Mouse (Mus musculus) heart, postnatal 36 days (tissue): ENCODE measurements around the gene H2-M11. TPM values are rescaled to one million over a fixed set of nuclear protein-coding genes. Genes with fewer than 3 reads are reported as not detected.

Experiments used
- DNase-seq, 2 experiments: peaks; one replicate each; pipeline ENCODE4 v3.0.0; 2021 to 2022
- intact Hi-C: fragments of 180-260 bp; cut with DNase I; formaldehyde crosslinking; loops from one replicate; pipeline ENCODE4 v1.15.1; 2025
- total RNA-seq, 2 experiments: library from RNA; stranded (reverse); gene quantifications; 2 replicates each; pipeline ENCODE4 v1.2.3; 2021

H2-M11 gene
- not detected for total RNA-seq

- intact Hi-C loops = no loop called here
- no peak for DNase-seq
Observed at GRCm38 (mm10) chr17:36546775-36547174, at the start of gene H2-M11. Gene H2-M11, plus strand, starts transcription at chr17:36547075.

- intact Hi-C loops = no loop called here
- no peak for DNase-seq
Observed at GRCm38 (mm10) chr17:36500435-36500834, 46.4 kb upstream of the H2-M11 start.

GRCm38 (mm10) chr17:36503910-36504309 is 43.0 kb upstream of the H2-M11 start:
- DNase-seq = no peak
- intact Hi-C loops = no loop called here

Other genes with a start within 250 kb of the H2-M11 start
- not detected for gene H2-M10.1, start 220.9 kb upstream of the H2-M11 start, total RNA-seq
- gene H2-M10.3, start 178.7 kb upstream of the H2-M11 start, total RNA-seq = not detected
- gene H2-M10.4, start 84.7 kb upstream of the H2-M11 start, total RNA-seq = not detected
- gene H2-M9, start 95.6 kb downstream of the H2-M11 start, total RNA-seq = not detected
- gene H2-M1, start 125.1 kb downstream of the H2-M11 start, total RNA-seq = not detected
- gene H2-M10.5, start 225.8 kb downstream of the H2-M11 start, total RNA-seq = not detected